Mouse (Mus musculus) liver, adult 2 months (tissue): ENCODE results near the gene Ifitm1. TPM values are rescaled to one million over a fixed set of nuclear protein-coding genes. Genes with fewer than 3 reads are reported as not detected.

Source experiments
- DNase-seq: peaks from one replicate; pipeline ENCODE4 v3.0.0-alpha.2; 2011; ENCODE audit warnings: low read depth, low spot score; ENCODE audit errors: extremely low read depth
- H3K27ac ChIP-seq: fragments of 200-500 bp; replicated peaks from 2 replicates; pipeline ENCODE4 v1.5.1; 2012; ENCODE audit warnings: low read depth, mild to moderate bottlenecking, control low read depth, inconsistent platforms, low read length; ENCODE audit not compliant: insufficient read depth
- H3K27me3 ChIP-seq: fragments of 200-500 bp; 2 replicates; pipeline ENCODE4 v1.6.1; 2012; ENCODE audit warnings: mild to moderate bottlenecking, moderate library complexity, low read length, inconsistent platforms; ENCODE audit not compliant: control insufficient read depth, insufficient read depth
- H3K36me3 ChIP-seq: fragments of 200-500 bp; 2 replicates; pipeline ENCODE4 v1.6.1; 2012; ENCODE audit warnings: low read length, inconsistent platforms; ENCODE audit not compliant: control insufficient read depth, insufficient read depth
- H3K4me1 ChIP-seq: fragments of 200-500 bp; 2 replicates; pipeline ENCODE4 v1.6.1; 2011; ENCODE audit warnings: low read length; ENCODE audit not compliant: control insufficient read depth, insufficient read depth
- H3K4me3 ChIP-seq: fragments of 200-500 bp; 2 replicates; pipeline ENCODE4 v1.5.1; 2011; ENCODE audit warnings: low read depth, mild to moderate bottlenecking, control low read depth, low read length, moderate library complexity; ENCODE audit not compliant: insufficient read depth
- H3K79me2 ChIP-seq: fragments of 200-500 bp; 2 replicates; pipeline ENCODE4 v1.6.1; 2012; ENCODE audit warnings: inconsistent platforms, mild to moderate bottlenecking, low read length, moderate library complexity; ENCODE audit not compliant: control insufficient read depth, insufficient read depth
- H3K9ac ChIP-seq: fragments of 200-500 bp; 2 replicates; pipeline ENCODE4 v1.6.1; 2012; ENCODE audit warnings: low read depth, mild to moderate bottlenecking, control low read depth, inconsistent platforms, low read length
- CTCF ChIP-seq: fragments of 200-500 bp; IDR thresholded peaks from 2 replicates; pipeline ENCODE4 v1.5.1; 2011; ENCODE audit warnings: low read depth, low read length, control low read depth
- POLR2A ChIP-seq: fragments of 200-500 bp; IDR thresholded peaks from 2 replicates; pipeline ENCODE4 v1.6.1; 2011; ENCODE audit warnings: low read length, control low read depth; ENCODE audit not compliant: insufficient read depth; ENCODE audit errors: extremely low read depth
- WGBS: fragments of 180-500 bp; shearing (Covaris S2); methylation state at CpG from one replicate; pipeline ENCODE4 v1.1.7; 2018; 5-methylcytosine and 5-hydroxymethylcytosine counted together
- polyA plus RNA-seq: library from polyadenylated mRNA; depleted of rRNA; stranded (reverse); fragments of >200 nt; gene quantifications from 2 replicates; pipeline ENCODE4 v1.2.3, GENCODE M21; 2012
- total RNA-seq: library from RNA; depleted of rRNA; stranded (reverse); fragments of >200 nt; gene quantifications from 2 replicates; pipeline ENCODE4 v1.2.3, GENCODE M21; 2014

Gene Ifitm1
- total and polyA plus RNA-seq, 2 experiments = 11.2 to 79.4 TPM

GRCm38 (mm10) chr7:141006914-141007313 lies 39.9 kb downstream of the Ifitm1 start:
- TF ChIP-seq CTCF (no peak), POLR2A (no peak)
- Histone ChIP-seq H3K27me3 (no peaks in the 10 kb centered on the region), H3K9ac (no peak overlapping the region), H3K4me1 (peaks cover 14% of the 10 kb centered on the region), H3K4me3 (no peak overlapping the region), H3K36me3 (no peaks in the 10 kb centered on the region), H3K79me2 (peaks cover 3% of the 10 kb centered on the region; the same call in 1 of the 2 replicates), H3K27ac (no peak overlapping the region)
- DNase-seq = peak; percentile 19
- WGBS = 50% methylated on average over 5 of the region's 5 CpGs

GRCm38 (mm10) chr7:141008312-141008761 lies 41.3 kb downstream of the Ifitm1 start:
- Histone ChIP-seq H3K4me3 (no peak overlapping the region), H3K36me3 (no peaks in the 10 kb centered on the region), H3K9ac (no peak overlapping the region), H3K79me2 (peaks cover 3% of the 10 kb centered on the region; the same call in 1 of the 2 replicates), H3K27me3 (no peaks in the 10 kb centered on the region), H3K27ac (no peak overlapping the region; the same call in 1 of the 2 replicates), H3K4me1 (peaks cover 20% of the 10 kb centered on the region)
- TF ChIP-seq POLR2A (no peak), CTCF (peak; percentile 62)
- DNase-seq = peak; percentile 59
- 12% methylated on average over 7 of the region's 7 CpGs for WGBS

GRCm38 (mm10) chr7:141008938-141009660 lies 42.1 kb downstream of the Ifitm1 start:
- Histone ChIP-seq H3K27me3 (no peaks in the 10 kb centered on the region), H3K27ac (peak overlapping the region; percentile 92), H3K79me2 (peaks cover 3% of the 10 kb centered on the region; the same call in 1 of the 2 replicates), H3K36me3 (no peaks in the 10 kb centered on the region), H3K4me3 (peak overlapping the region; percentile 80; the same call in 1 of the 2 replicates), H3K9ac (peak overlapping the region; percentile 89), H3K4me1 (peaks cover 20% of the 10 kb centered on the region)
- peak; percentile 94 for DNase-seq
- TF ChIP-seq POLR2A (0 out of 2 replicates have a peak, but pooled peaks have one; percentile 10), CTCF (peak; percentile 96)
- WGBS = 2% methylated on average over 20 of the region's 20 CpGs

- 13% methylated on average over 9 of the region's 9 CpGs for WGBS
- TF ChIP-seq POLR2A = no peak
- TF ChIP-seq CTCF = no peak
- peak overlapping the region; percentile 92 for H3K27ac ChIP-seq
- H3K9ac ChIP-seq = peak overlapping the region; percentile 89
- H3K4me3 ChIP-seq = peak overlapping the region; percentile 80
- peaks cover 20% of the 10 kb centered on the region for H3K4me1 ChIP-seq
- H3K27me3 ChIP-seq = no peaks in the 10 kb centered on the region
- peaks cover 3% of the 10 kb centered on the region; the same call in 1 of the 2 replicates for H3K79me2 ChIP-seq
- no peaks in the 10 kb centered on the region for H3K36me3 ChIP-seq
- DNase-seq = no peak
These were observed 42.6 kb downstream of the Ifitm1 start for GRCm38 (mm10) chr7:141009665-141010064.

GRCm38 (mm10) chr7:141010593-141010992 lies 43.6 kb downstream of the Ifitm1 start, which contains the start of gene Ifitm3:
TSS of gene Ifitm3 (minus strand) at chr7:141010770.
- Histone ChIP-seq H3K4me1 (peaks cover 20% of the 10 kb centered on the region), H3K27ac (peak within 1 kb of the TSS; percentile 92), H3K9ac (peak within 1 kb of the TSS; percentile 89), H3K79me2 (peaks cover 3% of the 10 kb centered on the region; the same call in 1 of the 2 replicates), H3K27me3 (no peaks in the 10 kb centered on the region), H3K36me3 (no peaks in the 10 kb centered on the region), H3K4me3 (peak within 1 kb of the TSS; percentile 80)
- WGBS = 2% methylated on average over 10 of the region's 10 CpGs
- TF ChIP-seq CTCF = no peak
- TF ChIP-seq POLR2A = peak; percentile 89
- peak; percentile 89 for DNase-seq

- WGBS = 36% methylated on average over 7 of the region's 7 CpGs
- Histone ChIP-seq H3K36me3 (no peaks in the 10 kb centered on the region), H3K27me3 (no peaks in the 10 kb centered on the region), H3K27ac (peak overlapping the region; percentile 92), H3K9ac (peak overlapping the region; percentile 60), H3K79me2 (peaks cover 3% of the 10 kb centered on the region; the same call in 1 of the 2 replicates), H3K4me3 (peak overlapping the region; percentile 80; the same call in 1 of the 2 replicates), H3K4me1 (peaks cover 20% of the 10 kb centered on the region)
- DNase-seq = peak; percentile 94
- no peak for TF ChIP-seq CTCF
- TF ChIP-seq POLR2A = no peak
These were observed 44.3 kb downstream of the Ifitm1 start for GRCm38 (mm10) chr7:141011238-141011770.
